Mouse (Mus musculus) heart, postnatal 0 days (tissue): ENCODE data around the gene Ago4.

ENCODE experiments used
- CTCF ChIP-seq: IDR thresholded peaks from 2 replicates; pipeline ENCODE4 v1.5.1; 2016; ENCODE audit warnings: antibody characterized with exemption, control low read depth, low read depth
- EP300 ChIP-seq: IDR thresholded peaks from 2 replicates; pipeline ENCODE4 v1.6.1; 2016; ENCODE audit warnings: antibody characterized with exemption, low read depth

DNA sequence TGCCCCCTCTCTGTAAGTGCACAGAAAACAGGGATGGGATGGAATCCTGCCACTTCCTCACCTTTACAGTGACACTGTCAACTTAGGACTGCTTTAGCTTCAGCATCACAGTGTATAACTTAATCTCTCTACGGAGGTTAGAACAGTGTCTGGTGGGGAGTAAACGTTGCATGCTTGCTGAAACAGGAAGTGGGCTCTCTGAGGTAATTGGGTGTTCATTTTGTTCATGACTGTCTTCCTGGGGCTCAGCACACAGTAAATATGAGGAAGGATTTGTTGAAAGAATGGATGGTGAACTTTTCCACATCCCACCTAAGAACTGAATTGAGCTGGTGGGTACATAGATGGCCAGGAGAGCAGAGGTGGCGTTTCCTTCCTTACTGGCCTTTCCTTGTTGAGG, 44.6 kb upstream of the Ago4 start:
- no peak for TF ChIP-seq CTCF
- TF ChIP-seq EP300: no peak
